Mouse (Mus musculus) frontal cortex, postnatal 36 days (tissue): ENCODE measurements around the gene Pidd1.

Experiments
- DNase-seq, 2 experiments: peaks; one replicate each; pipeline ENCODE4 v3.0.0; 2022; ENCODE audit warnings: low spot score in 2 of 2

Gene Pidd1

DNA sequence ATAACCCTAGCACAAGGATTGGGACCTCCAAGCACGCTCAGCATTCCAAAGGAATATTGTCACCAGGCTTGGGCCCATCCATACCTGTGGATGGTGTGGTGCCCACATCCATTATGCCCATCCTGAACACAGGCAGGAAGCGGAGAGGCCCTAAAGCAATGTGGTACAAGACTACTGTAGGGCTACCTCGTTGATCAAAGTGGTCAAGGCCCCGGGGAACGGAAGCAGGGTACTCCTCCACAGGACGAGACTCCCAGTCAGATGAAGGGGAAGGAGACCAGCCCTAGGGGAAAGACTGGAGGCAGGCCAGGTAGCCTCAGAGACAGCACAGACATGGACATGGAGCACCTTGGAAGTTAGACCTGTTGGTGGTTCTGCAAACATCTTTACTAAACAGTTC lies 28.9 kb upstream of the Pidd1 start:
- no peak for DNase-seq

DNA sequence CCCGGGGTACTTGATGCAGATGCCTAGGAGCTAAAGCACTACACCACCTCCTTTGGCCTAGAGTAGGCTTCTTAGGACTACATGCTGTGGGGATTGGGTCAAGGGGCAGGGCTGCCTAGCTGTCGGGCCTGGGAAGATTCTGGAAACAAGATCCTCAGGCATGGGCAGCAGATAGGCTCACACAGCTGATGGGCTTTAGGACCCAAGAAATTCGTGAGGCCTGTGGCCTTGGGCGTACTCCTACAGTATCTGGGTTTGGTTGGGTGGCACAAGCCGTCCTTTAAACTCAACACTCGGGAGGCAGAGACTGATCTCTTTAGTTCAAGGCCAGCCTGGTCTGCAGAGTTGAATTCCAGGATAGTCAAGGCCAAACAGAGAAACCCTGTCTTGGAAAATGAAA lies 28.4 kb upstream of the Pidd1 start:
- DNase-seq: no peak

DNA sequence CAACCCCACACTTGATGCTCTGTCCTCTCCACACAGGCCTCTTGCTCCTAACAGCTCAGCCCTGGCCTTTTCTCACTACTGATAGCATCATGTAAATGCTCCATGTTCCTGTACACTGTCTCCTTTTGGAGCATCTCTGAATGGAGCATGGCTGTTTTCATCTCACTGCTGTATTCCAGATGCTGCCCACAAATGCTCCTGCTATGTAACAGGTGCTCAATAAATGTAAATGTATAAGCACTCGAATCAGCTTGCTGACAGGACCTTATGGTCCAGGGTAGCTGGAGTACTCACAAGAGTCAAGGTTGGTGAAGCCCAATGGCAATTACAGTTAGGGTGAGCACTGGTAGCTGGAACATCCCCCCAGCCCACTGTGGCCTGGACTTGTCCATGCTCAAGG lies 27.4 kb upstream of the Pidd1 start:
- DNase-seq: no peak

- DNase-seq: no peak
These were observed 26.8 kb upstream of the Pidd1 start for GRCm38 (mm10) chr7:141470637-141470944.

DNA sequence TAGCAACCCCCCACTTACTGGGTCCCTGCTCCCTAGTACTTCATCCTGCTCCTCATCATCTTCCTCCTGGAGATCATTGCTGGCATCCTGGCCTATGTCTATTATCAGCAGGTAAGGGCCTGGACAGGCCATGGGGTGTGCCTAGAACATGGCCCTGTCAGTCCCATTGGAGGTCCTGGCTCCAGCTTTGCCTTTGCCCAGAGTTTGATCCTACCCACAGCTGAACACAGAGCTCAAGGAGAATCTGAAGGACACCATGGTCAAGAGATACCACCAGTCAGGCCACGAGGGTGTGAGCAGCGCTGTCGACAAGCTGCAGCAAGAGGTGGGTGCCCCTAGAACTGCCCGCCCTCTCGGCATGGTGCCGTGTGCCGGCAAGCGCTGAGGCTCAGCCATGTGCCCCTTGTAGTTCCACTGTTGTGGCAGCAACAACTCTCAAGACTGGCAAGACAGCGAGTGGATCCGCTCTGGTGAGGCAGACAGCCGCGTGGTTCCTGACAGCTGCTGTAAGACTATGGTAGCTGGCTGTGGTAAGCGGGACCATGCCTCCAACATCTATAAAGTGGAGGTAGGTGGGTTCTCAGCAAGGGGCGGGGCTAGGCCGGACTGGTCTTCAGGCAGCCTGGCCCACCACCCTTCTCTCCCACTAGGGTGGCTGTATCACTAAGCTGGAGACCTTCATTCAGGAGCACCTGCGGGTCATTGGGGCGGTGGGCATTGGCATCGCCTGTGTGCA lies 26.2 kb upstream of the Pidd1 start:
- DNase-seq: no peak

DNA sequence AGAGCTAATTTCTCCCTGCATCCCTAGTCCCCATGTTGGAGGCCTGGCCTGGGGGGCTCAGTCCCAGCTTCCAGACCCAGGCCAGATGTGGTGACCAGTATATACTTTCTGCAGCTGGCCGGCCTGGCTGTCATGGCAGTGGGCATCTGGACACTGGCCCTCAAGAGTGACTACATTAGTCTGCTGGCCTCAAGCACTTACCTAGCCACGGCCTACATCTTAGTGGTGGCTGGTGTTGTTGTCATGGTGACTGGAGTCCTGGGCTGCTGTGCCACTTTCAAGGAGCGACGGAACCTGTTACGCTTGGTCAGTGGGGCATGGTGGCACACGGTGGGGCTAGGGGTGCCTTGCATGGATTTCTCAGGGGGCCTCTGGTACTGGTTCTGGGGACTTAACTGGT lies 25.5 kb upstream of the Pidd1 start:
- no peak for DNase-seq

DNA sequence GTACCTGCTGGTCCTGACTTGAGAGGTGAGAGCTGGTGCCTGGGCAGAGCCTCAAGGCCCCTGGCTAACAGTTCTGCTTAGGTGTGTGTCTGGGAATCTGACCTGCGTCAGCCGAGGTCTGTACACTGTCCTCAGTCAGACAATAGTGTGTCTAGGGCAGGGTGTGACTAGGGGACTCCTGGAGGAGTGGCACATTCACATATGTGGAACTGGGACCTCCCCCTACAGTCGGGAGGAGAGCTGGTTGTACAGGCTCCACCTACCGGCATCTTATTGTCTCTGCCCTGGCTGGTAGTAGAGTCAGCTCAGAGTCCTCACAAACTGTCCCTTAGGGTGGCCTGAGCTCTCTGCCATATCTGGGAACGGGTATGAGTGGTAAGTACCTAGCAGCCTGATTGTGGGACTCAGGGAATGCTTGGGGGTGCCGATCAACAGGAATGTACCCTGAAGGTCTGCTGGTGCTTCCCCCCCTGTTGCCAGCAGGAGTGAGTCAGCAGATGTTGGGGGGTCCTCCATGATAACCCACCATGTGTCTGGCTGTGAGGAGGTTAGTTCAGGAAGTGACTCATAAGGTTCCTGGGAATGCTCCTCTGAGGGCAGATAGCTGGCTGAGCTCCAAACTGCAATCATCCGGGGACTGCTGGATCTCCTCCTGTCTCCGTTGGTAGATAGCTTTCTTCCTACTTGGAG lies 24.8 kb upstream of the Pidd1 start:
- peak in 1 of 2 experiments; percentile 63 for DNase-seq

- no peak for DNase-seq
These were observed 24.3 kb upstream of the Pidd1 start for GRCm38 (mm10) chr7:141468164-141468521.

DNA sequence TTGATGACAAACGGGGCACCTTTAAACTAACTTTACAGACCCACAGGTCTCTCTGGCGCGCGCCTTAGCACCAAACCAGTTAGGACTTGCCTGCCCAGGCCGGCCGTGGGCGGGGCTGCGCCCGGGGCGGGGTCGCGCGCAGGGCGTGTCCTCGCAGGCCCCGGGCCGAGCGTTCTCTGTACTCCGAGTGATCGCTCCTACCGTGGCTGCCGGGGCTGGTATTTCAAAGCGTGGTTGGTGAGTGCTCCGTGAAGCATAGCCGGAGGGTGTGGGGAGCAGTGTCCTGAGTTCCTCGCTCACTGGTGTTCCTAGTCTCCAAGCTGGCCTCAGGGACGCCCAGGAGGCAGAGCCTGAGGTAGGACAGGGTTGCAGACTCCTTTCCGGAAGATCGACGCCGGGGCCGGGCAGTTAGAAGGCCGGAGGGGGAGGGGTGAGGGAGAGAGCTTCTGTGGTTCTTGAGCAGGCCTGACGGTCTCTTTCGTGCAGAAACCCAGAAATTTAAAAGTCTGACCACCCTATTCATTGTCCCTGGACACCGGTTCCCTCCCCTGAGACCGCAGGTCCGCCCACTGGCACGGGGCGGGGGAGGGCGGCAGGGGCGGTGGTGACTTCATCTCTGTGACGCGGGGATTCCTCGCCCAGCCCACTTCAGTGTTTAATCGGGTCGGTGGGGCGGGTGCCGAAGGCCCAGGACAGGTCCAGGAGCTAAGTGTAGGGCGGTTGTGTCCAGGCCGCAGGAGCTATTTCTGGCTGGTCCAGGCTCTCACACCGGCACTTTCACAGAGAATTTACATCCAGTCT lies 23.6 kb upstream of the Pidd1 start, which contains the start of gene Cd151:
Gene Cd151, plus strand, starts transcription at position 163 of the 801 bp plus-strand sequence.
- peak in 1 of 2 experiments; percentile 65 for DNase-seq

DNA sequence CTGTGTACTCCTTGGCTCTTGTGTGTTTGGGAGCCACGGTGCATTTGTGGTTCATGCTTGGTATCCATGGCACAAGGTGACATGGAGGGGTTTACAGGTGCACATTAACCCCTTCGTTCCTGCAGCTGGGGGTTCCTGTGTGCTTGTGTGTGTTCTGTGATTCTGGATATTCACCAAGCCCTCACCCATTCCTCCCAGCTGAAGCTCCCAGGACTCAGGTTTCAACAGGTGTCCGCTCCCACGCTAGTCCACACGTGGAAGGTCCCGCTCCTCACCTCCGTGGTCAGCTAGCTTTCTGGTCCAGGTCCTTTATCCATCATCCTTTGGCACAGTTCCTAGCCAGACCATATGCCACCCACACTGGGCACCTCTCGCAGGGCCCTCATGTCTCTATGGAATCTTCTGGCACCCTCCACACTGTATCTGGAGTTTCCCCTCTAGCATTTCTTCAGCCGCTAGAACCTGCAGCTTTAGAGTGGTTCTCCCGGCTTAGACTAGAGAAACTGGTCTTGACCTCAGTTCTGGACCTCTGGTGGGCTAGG lies 22.9 kb upstream of the Pidd1 start:
- no peak for DNase-seq

GRCm38 (mm10) chr7:141466045-141466394 lies 22.2 kb upstream of the Pidd1 start:
- DNase-seq: no peak

DNA sequence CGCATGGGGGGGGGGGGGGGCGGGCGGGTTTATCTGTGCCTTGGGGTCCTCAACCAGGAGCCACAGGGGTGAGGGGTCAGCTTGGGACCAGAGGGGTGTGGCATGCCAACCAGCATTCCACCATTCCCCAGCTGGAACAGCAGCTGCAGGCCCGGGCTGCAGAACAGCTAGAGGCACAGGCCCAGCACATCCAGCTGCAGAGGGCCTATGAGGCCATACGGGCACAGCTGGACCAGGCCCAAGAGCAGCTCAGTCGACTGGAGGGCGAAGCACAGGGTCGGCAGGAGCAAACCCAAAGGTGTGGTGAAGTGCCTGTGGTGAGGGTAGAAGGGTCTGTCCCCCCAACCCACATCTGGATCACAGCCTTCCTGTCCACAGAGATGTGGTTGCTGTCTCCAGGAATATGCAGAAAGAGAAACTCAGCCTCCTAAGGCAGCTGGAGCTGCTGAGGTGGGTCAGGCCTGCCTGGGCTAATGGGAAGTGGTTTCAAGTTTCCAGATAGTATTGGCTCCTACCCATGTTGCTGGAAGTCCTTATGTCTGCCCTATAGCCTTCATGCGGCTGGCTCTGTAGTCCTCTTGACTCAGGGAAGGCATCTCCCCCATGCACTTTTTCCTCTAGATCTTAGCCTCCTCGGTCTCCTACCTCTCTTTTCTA lies 21.7 kb upstream of the Pidd1 start:
- DNase-seq: no peak

DNA sequence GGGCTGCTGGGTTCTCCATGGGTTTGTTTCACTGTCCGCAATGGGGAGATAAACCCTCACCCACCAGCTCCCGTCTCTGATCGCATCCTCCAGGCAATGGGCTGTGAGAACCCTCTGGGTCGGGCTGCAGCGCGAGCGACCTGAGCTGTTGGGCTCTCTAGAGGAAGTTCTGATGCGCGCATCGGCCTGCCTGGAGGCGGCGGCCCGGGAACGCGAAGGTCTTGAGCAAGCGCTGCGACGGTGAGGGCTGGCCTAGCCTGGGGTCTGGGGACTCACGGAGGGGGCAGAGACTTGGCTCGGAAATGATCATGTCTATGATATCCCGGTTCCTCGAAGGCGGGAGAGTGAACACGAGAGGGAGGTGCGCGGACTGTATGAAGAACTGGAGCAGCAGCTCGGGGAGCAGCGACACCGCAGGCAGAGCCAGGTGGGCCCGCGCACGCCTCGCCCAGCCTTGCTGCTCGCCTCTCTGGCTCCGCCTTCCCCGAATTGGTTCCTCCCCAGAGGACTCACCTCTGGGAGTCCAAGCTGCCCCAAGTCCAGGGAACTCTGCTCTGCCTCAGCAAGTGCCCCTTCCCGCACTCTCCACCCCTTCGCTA lies 20.9 kb upstream of the Pidd1 start:
- no peak for DNase-seq

GRCm38 (mm10) chr7:141463824-141464602 lies 20.2 kb upstream of the Pidd1 start:
- no peak for DNase-seq

GRCm38 (mm10) chr7:141462333-141462821 lies 18.6 kb upstream of the Pidd1 start:
- no peak for DNase-seq

- DNase-seq: no peak
These were observed 17.9 kb upstream of the Pidd1 start for GRCm38 (mm10) chr7:141461521-141462332.

DNA sequence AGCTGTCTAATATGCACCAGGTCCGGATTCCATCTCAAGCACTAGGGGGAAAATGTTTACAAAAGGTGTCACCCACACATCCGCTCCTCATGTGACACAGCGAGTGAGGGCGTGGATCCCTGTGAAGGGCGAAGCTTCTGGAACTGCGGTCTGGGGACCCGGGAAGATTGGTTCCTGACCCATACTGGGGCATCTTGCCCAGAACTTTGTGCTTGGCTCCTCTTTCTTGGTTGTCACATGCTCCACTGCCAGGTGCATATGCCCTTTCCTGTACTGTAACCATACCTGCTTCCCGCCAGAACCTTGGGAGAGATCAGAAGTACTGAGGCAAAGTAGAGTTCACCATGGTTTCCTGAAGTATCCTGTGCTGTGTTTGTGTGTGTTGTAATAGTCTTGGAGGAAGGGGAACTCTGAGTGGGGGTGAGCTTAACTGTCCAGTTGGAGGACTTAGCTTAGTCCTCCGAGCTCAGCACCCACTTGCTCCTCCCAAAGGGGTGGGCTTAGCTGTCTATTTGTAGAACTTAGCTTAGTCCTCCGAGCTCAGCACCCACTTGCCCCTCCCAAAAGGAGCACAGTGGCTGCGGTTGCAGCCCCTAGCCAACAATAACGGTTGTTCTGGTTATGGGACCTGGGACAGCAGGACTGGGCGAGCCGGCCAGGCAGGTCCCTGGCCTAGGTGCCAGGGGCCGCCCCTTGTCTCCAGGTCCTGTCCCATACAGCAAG lies 16.7 kb upstream of the Pidd1 start, which contains the start of gene Cracr2b:
Gene Cracr2b, plus strand, starts transcription at position 704 of the 723 bp plus-strand sequence.
- no peak for DNase-seq

DNA sequence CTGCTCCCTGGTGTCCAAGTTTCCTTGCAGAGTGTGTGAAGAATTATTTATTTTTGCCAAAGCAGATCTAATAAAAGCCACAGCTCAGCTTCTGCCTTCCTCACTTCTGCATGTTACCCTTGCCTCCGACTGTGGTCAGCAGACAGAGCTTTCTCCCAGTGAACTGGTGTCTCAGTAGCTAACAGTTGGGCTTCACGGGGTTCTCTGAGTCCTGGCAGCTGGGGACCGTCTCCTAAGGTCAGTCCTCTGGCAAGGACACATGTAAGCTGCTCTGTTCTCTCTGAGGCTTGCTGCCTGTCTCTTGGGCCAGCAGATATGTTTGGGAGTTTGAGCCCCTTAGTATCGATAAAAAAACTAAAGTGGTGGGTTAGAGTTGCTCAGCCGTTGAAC lies 16.2 kb upstream of the Pidd1 start:
- DNase-seq: no peak

- DNase-seq: no peak
These were observed 15.5 kb upstream of the Pidd1 start for GRCm38 (mm10) chr7:141459301-141459711.
